Mouse (Mus musculus) heart, embryonic 15.5 days (tissue): ENCODE results near the gene Mecom. TPM values are rescaled to one million over a fixed set of nuclear protein-coding genes. Genes with fewer than 3 reads are reported as not detected.

ENCODE experiments used
- ATAC-seq: fragments of 200-750 bp; cut with Nextera tagmentation; replicated peaks from 2 replicates; pipeline ENCODE4 v1.8.0; 2017; ENCODE audit warnings: low read depth, moderate TSS enrichment; ENCODE audit not compliant: insufficient number of reproducible peaks, insufficient read depth, low FRiP score
- H3K27ac ChIP-seq: fragments of 300-500 bp; sonication (generic); 2 replicates; pipeline ENCODE4 v1.5.1; 2015; ENCODE audit warnings: mild to moderate bottlenecking, inconsistent platforms
- H3K27me3 ChIP-seq: fragments of 300-500 bp; sonication (generic); 2 replicates; pipeline ENCODE4 v1.6.1; 2015; ENCODE audit warnings: inconsistent platforms
- H3K36me3 ChIP-seq: fragments of 300-500 bp; sonication (generic); 2 replicates; pipeline ENCODE4 v1.6.1; 2015; ENCODE audit warnings: mild to moderate bottlenecking, inconsistent platforms
- H3K4me1 ChIP-seq: fragments of 300-500 bp; sonication (generic); replicated peaks from 2 replicates; pipeline ENCODE4 v1.6.1; 2015; ENCODE audit warnings: inconsistent platforms
- H3K4me2 ChIP-seq: fragments of 300-500 bp; sonication (generic); 2 replicates; pipeline ENCODE4 v1.6.1; 2015; ENCODE audit warnings: inconsistent platforms, mild to moderate bottlenecking, moderate library complexity
- H3K4me3 ChIP-seq: fragments of 300-500 bp; sonication (generic); 2 replicates; pipeline ENCODE4 v1.5.1; 2015; ENCODE audit warnings: mild to moderate bottlenecking, inconsistent platforms
- H3K9ac ChIP-seq: fragments of 300-500 bp; sonication (generic); 2 replicates; pipeline ENCODE4 v1.6.1; 2015; ENCODE audit warnings: mild to moderate bottlenecking, inconsistent platforms
- H3K9me3 ChIP-seq: fragments of 300-500 bp; sonication (generic); replicated peaks from 2 replicates; pipeline ENCODE4 v1.6.1; 2016; ENCODE audit warnings: inconsistent platforms
- WGBS: fragments of 180-500 bp; shearing (Covaris S2); methylation state at CpG from one replicate; pipeline ENCODE4 v1.1.7; 2015; ENCODE audit warnings: mixed read lengths; 5-methylcytosine and 5-hydroxymethylcytosine counted together
- polyA plus RNA-seq: library from polyadenylated mRNA; unstranded; fragments of >200 nt; fragmentation: Nextera tagmentation; extraction: Ambion mirVana; gene quantifications from 2 replicates; pipeline ENCODE4 v1.2.1, GENCODE M21; 2015

Gene Mecom
- polyA plus RNA-seq, 1 experiment from 2014 or later = 17.3 TPM

- no peak for ATAC-seq
- H3K9ac ChIP-seq = no peak overlapping the region
- no peak overlapping the region for H3K4me2 ChIP-seq
- 69% methylated on average over 4 of the region's 4 CpGs for WGBS
- H3K27me3 ChIP-seq = no peaks in the 10 kb centered on the region
- no peak overlapping the region for H3K27ac ChIP-seq
- no peaks in the 10 kb centered on the region for H3K9me3 ChIP-seq
- H3K36me3 ChIP-seq = no peaks in the 10 kb centered on the region
- H3K4me3 ChIP-seq = no peak overlapping the region
- no peaks in the 10 kb centered on the region for H3K4me1 ChIP-seq
These were observed 167.5 kb downstream of the Mecom start for GRCm38 (mm10) chr3:30380273-30380672.

GRCm38 (mm10) chr3:30379301-30379700 lies 168.5 kb downstream of the Mecom start:
- H3K9me3 ChIP-seq = no peaks in the 10 kb centered on the region
- no peak overlapping the region for H3K4me3 ChIP-seq
- H3K27me3 ChIP-seq = no peaks in the 10 kb centered on the region
- 45% methylated on average over 6 of the region's 6 CpGs for WGBS
- H3K9ac ChIP-seq = no peak overlapping the region
- no peak for ATAC-seq
- H3K27ac ChIP-seq = no peak overlapping the region
- H3K4me2 ChIP-seq = no peak overlapping the region
- H3K36me3 ChIP-seq = no peaks in the 10 kb centered on the region
- H3K4me1 ChIP-seq = no peaks in the 10 kb centered on the region

- Histone ChIP-seq H3K27me3 (no peaks in the 10 kb centered on the region), H3K27ac (no peak overlapping the region), H3K4me3 (no peak overlapping the region), H3K4me2 (peak overlapping the region; percentile 32; the same call in 1 of the 2 replicates), H3K9me3 (no peaks in the 10 kb centered on the region), H3K4me1 (no peaks in the 10 kb centered on the region), H3K9ac (no peak overlapping the region), H3K36me3 (no peaks in the 10 kb centered on the region)
- 45% methylated on average over 7 of the region's 7 CpGs for WGBS
- no peak for ATAC-seq
These were observed 176.3 kb downstream of the Mecom start for GRCm38 (mm10) chr3:30371472-30371871.

- Histone ChIP-seq H3K27me3 (no peaks in the 10 kb centered on the region), H3K9me3 (no peaks in the 10 kb centered on the region), H3K4me3 (no peak overlapping the region), H3K4me1 (no peaks in the 10 kb centered on the region), H3K36me3 (no peaks in the 10 kb centered on the region), H3K4me2 (peak overlapping the region; percentile 32), H3K9ac (no peak overlapping the region), H3K27ac (no peak overlapping the region)
- ATAC-seq = no peak
- WGBS = 75% methylated on average over 16 of the region's 16 CpGs
These were observed 176.8 kb downstream of the Mecom start for GRCm38 (mm10) chr3:30370860-30371455.

- no peak for ATAC-seq
- Histone ChIP-seq H3K9ac (no peak overlapping the region), H3K4me1 (0 out of 2 replicates have a peak, but pooled peaks cover 3% of the 10 kb centered on the region), H3K27me3 (no peaks in the 10 kb centered on the region), H3K36me3 (no peaks in the 10 kb centered on the region), H3K27ac (no peak overlapping the region), H3K9me3 (no peaks in the 10 kb centered on the region), H3K4me2 (no peak overlapping the region), H3K4me3 (no peak overlapping the region)
- WGBS = 80% methylated on average over 7 of the region's 7 CpGs
These were observed 181.2 kb downstream of the Mecom start for GRCm38 (mm10) chr3:30366621-30367020.

- no peak overlapping the region for H3K9ac ChIP-seq
- H3K27ac ChIP-seq = no peak overlapping the region
- H3K9me3 ChIP-seq = no peaks in the 10 kb centered on the region
- H3K4me1 ChIP-seq = 0 out of 2 replicates have a peak, but pooled peaks cover 3% of the 10 kb centered on the region
- H3K4me2 ChIP-seq = no peak overlapping the region
- no peaks in the 10 kb centered on the region for H3K36me3 ChIP-seq
- ATAC-seq = no peak
- no peak overlapping the region for H3K4me3 ChIP-seq
- H3K27me3 ChIP-seq = no peaks in the 10 kb centered on the region
- WGBS = 65% methylated on average over 5 of the region's 5 CpGs
These were observed 186.6 kb downstream of the Mecom start for GRCm38 (mm10) chr3:30361190-30361589.

- Histone ChIP-seq H3K36me3 (no peaks in the 10 kb centered on the region), H3K4me3 (no peak overlapping the region), H3K4me2 (no peak overlapping the region), H3K27ac (no peak overlapping the region), H3K9me3 (no peaks in the 10 kb centered on the region), H3K4me1 (peaks cover 4% of the 10 kb centered on the region; the same call in 1 of the 2 replicates), H3K27me3 (no peaks in the 10 kb centered on the region), H3K9ac (no peak overlapping the region)
- ATAC-seq = no peak; the same call in 1 of the 2 replicates
- WGBS = 19% methylated on average over 6 of the region's 6 CpGs
These were observed 193.7 kb downstream of the Mecom start for GRCm38 (mm10) chr3:30353878-30354727.

GRCm38 (mm10) chr3:30349279-30349678 lies 198.5 kb downstream of the Mecom start:
- H3K36me3 ChIP-seq = no peaks in the 10 kb centered on the region
- ATAC-seq = no peak
- no peak overlapping the region for H3K9ac ChIP-seq
- WGBS = 66% methylated on average over 7 of the region's 7 CpGs
- H3K4me1 ChIP-seq = peaks cover 1% of the 10 kb centered on the region; the same call in 1 of the 2 replicates
- no peak overlapping the region for H3K4me2 ChIP-seq
- no peak overlapping the region for H3K4me3 ChIP-seq
- no peaks in the 10 kb centered on the region for H3K27me3 ChIP-seq
- H3K27ac ChIP-seq = no peak overlapping the region
- H3K9me3 ChIP-seq = no peaks in the 10 kb centered on the region

GRCm38 (mm10) chr3:30344151-30344550 lies 203.7 kb downstream of the Mecom start:
- Histone ChIP-seq H3K4me2 (no peak overlapping the region), H3K27me3 (no peaks in the 10 kb centered on the region), H3K4me1 (no peaks in the 10 kb centered on the region), H3K27ac (no peak overlapping the region), H3K9ac (no peak overlapping the region), H3K4me3 (no peak overlapping the region), H3K9me3 (no peaks in the 10 kb centered on the region), H3K36me3 (no peaks in the 10 kb centered on the region)
- ATAC-seq = no peak
- 67% methylated on average over 4 of the region's 4 CpGs for WGBS

- no peak for ATAC-seq
- no peaks in the 10 kb centered on the region for H3K9me3 ChIP-seq
- no peak overlapping the region for H3K4me3 ChIP-seq
- H3K4me1 ChIP-seq = no peaks in the 10 kb centered on the region
- no peaks in the 10 kb centered on the region for H3K36me3 ChIP-seq
- no peaks in the 10 kb centered on the region for H3K27me3 ChIP-seq
- no peak overlapping the region for H3K27ac ChIP-seq
- whole genome bisulfite sequencing = 87% methylated on average over 6 of the region's 6 CpGs
- no peak overlapping the region for H3K4me2 ChIP-seq
- no peak overlapping the region for H3K9ac ChIP-seq
These were observed 215.5 kb downstream of the Mecom start for GRCm38 (mm10) chr3:30332337-30332736.

- no peak overlapping the region for H3K4me3 ChIP-seq
- H3K27ac ChIP-seq = no peak overlapping the region
- H3K9ac ChIP-seq = no peak overlapping the region
- H3K27me3 ChIP-seq = no peaks in the 10 kb centered on the region
- ATAC-seq = no peak
- H3K4me2 ChIP-seq = no peak overlapping the region
- H3K9me3 ChIP-seq = no peaks in the 10 kb centered on the region
- 75% methylated on average over 3 of the region's 3 CpGs for WGBS
- no peaks in the 10 kb centered on the region for H3K4me1 ChIP-seq
- H3K36me3 ChIP-seq = no peaks in the 10 kb centered on the region
These were observed 217.3 kb downstream of the Mecom start for GRCm38 (mm10) chr3:30330476-30330875.
